Mouse (Mus musculus): ENCODE results near the gene Uso1. TPM values are rescaled to one million over a fixed set of nuclear protein-coding genes. Genes with fewer than 3 reads are reported as not detected.

Uso1 gene
- polyA plus RNA-seq, 1 experiment from 2014 or later, result 61.5 TPM

- H3K4me2 ChIP-seq (replicated peaks; ENCODE audit: low read depth), result peak overlapping the region; percentile 35
- H3K9me3 ChIP-seq (ENCODE audit: control insufficient read depth), result no peaks in the 10 kb centered on the region
- no peaks in the 10 kb centered on the region for H3K27me3 ChIP-seq (replicated peaks; ENCODE audit: control insufficient read depth, insufficient read depth, low read length)
- H3K4me1 ChIP-seq (replicated peaks; ENCODE audit: control insufficient read depth, insufficient read depth, low read length), result no peaks in the 10 kb centered on the region
- no peak overlapping the region for H3K9ac ChIP-seq (ENCODE audit: low read depth, low read length)
- ATAC-seq, result no peak
- 16% methylated on average over 5 of the region's 5 CpGs for WGBS
- no peak for TF ChIP-seq CTCF (IDR thresholded peaks at IDR 0.05; ENCODE audit: low read depth)
- H3K4me3 ChIP-seq (ENCODE audit: low read depth, low read length), result no peak overlapping the region
- H3K27ac ChIP-seq (ENCODE audit: low read depth, low read length), result peak overlapping the region; percentile 30; the same call in 1 of the 2 replicates
- H3K36me3 ChIP-seq (ENCODE audit: control insufficient read depth, insufficient read depth), result no peaks in the 10 kb centered on the region
These were observed 97.3 kb downstream of the Uso1 start for GRCm38 (mm10) chr5:92234939-92235557.

DNA sequence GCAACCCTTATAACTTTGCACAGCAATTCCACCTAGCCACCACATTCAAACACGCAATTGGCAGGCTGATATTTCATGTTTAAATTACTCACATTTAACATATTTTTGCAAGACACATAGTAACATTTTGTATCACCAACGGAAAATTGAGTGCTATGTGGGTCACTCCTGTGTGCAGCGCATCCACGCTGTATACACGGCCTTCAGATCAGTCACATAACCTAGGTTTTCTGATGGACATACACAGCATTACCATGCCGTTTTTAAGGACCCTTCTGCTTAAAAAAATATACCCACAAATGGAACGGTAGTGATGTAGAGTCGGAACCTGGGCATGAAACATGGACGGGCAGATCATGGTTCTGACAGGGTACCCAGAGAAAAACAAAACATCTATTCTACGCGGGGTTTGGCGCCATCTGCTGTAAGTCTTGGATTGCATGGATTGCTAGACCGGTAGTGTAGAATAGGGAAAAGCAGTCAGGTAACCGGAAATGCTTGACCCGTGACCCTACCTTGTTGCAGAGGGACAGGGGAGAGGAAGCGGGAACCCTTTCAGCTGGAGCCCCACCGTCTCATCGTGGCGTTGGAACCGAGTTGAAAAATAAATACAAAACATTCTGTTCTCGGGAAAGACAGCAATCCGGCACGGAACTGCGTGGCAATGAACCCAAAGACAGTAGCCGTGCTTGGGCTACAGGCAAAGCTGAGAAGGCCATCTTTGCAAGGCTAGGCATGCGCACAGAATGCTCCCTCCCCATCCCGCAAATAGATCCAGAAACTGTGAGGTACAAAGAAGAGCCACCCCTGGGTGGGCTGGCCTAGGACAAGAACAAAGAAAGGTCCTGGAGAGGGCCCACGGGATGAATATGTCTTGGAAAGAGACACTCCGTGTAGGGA lies 101.8 kb downstream of the Uso1 start:
- H3K4me1 ChIP-seq (replicated peaks; ENCODE audit: control insufficient read depth, insufficient read depth, low read length), result no peaks in the 10 kb centered on the region
- peak overlapping the region; percentile 21; the same call in 1 of the 2 replicates for H3K4me2 ChIP-seq (replicated peaks; ENCODE audit: low read depth)
- ATAC-seq, result peak; percentile 53
- H3K27ac ChIP-seq (ENCODE audit: low read depth, low read length), result no peak overlapping the region
- TF ChIP-seq CTCF (IDR thresholded peaks at IDR 0.05; ENCODE audit: low read depth), result peak; percentile 94
- 47% methylated on average over 29 of the region's 29 CpGs for WGBS
- H3K9me3 ChIP-seq (ENCODE audit: control insufficient read depth), result no peaks in the 10 kb centered on the region
- no peak overlapping the region for H3K9ac ChIP-seq (ENCODE audit: low read depth, low read length)
- no peaks in the 10 kb centered on the region for H3K36me3 ChIP-seq (ENCODE audit: control insufficient read depth, insufficient read depth)
- H3K27me3 ChIP-seq (replicated peaks; ENCODE audit: control insufficient read depth, insufficient read depth, low read length), result no peaks in the 10 kb centered on the region
- H3K4me3 ChIP-seq (ENCODE audit: low read depth, low read length), result no peak overlapping the region

- H3K9ac ChIP-seq (ENCODE audit: low read depth, low read length), result no peak overlapping the region
- H3K36me3 ChIP-seq (ENCODE audit: control insufficient read depth, insufficient read depth), result no peaks in the 10 kb centered on the region
- no peaks in the 10 kb centered on the region for H3K9me3 ChIP-seq (ENCODE audit: control insufficient read depth)
- 96% methylated on average over 12 of the region's 12 CpGs for WGBS
- H3K27me3 ChIP-seq (replicated peaks; ENCODE audit: control insufficient read depth, insufficient read depth, low read length), result no peaks in the 10 kb centered on the region
- ATAC-seq, result no peak
- H3K27ac ChIP-seq (ENCODE audit: low read depth, low read length), result no peak overlapping the region
- H3K4me3 ChIP-seq (ENCODE audit: low read depth, low read length), result no peak overlapping the region
- H3K4me2 ChIP-seq (replicated peaks; ENCODE audit: low read depth), result no peak overlapping the region
- TF ChIP-seq CTCF (IDR thresholded peaks at IDR 0.05; ENCODE audit: low read depth), result no peak
- H3K4me1 ChIP-seq (replicated peaks; ENCODE audit: control insufficient read depth, insufficient read depth, low read length), result no peaks in the 10 kb centered on the region
These were observed 103.0 kb downstream of the Uso1 start for GRCm38 (mm10) chr5:92240769-92241168.

DNA sequence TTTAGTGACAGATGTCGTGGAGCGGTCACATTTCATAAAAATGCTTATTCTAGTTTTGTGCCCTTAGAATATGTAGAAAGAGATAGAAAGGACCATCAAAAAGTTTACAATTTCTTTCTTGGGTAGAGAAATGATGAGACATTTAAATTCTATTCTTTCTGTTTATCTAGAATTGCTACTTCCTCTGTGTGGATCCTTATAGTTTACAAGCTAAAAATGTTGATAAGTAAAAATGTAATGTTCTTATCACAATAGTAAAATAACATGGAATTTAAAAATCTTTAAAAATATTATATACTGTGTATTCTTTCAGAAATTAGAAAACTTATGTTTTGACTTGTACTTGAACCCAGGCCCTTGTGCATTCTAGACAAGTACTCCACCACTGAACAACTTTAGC lies 107.2 kb downstream of the Uso1 start:
- ATAC-seq, result no peak
- H3K27me3 ChIP-seq (replicated peaks; ENCODE audit: control insufficient read depth, insufficient read depth, low read length), result no peaks in the 10 kb centered on the region
- H3K4me2 ChIP-seq (replicated peaks; ENCODE audit: low read depth), result no peak overlapping the region
- no peak for TF ChIP-seq CTCF (IDR thresholded peaks at IDR 0.05; ENCODE audit: low read depth)
- H3K9me3 ChIP-seq (ENCODE audit: control insufficient read depth), result no peaks in the 10 kb centered on the region
- no peaks in the 10 kb centered on the region for H3K36me3 ChIP-seq (ENCODE audit: control insufficient read depth, insufficient read depth)
- H3K4me1 ChIP-seq (replicated peaks; ENCODE audit: control insufficient read depth, insufficient read depth, low read length), result no peaks in the 10 kb centered on the region
- no peak overlapping the region for H3K27ac ChIP-seq (ENCODE audit: low read depth, low read length)
- no peak overlapping the region for H3K4me3 ChIP-seq (ENCODE audit: low read depth, low read length)
- WGBS, result 97% methylated on average over 2 of the region's 2 CpGs
- H3K9ac ChIP-seq (ENCODE audit: low read depth, low read length), result no peak overlapping the region

GRCm38 (mm10) chr5:92245483-92245882 lies 107.7 kb downstream of the Uso1 start:
- Histone ChIP-seq H3K4me1 (replicated peaks; ENCODE audit: control insufficient read depth, insufficient read depth, low read length) (no peaks in the 10 kb centered on the region), H3K4me2 (replicated peaks; ENCODE audit: low read depth) (no peak overlapping the region), H3K9me3 (ENCODE audit: control insufficient read depth) (no peaks in the 10 kb centered on the region), H3K27ac (ENCODE audit: low read depth, low read length) (no peak overlapping the region), H3K36me3 (ENCODE audit: control insufficient read depth, insufficient read depth) (no peaks in the 10 kb centered on the region), H3K4me3 (ENCODE audit: low read depth, low read length) (no peak overlapping the region), H3K9ac (ENCODE audit: low read depth, low read length) (no peak overlapping the region), H3K27me3 (replicated peaks; ENCODE audit: control insufficient read depth, insufficient read depth, low read length) (no peaks in the 10 kb centered on the region)
- no peak for ATAC-seq
- TF ChIP-seq CTCF (IDR thresholded peaks at IDR 0.05; ENCODE audit: low read depth), result no peak
- whole genome bisulfite sequencing, result 92% methylated on average over 9 of the region's 9 CpGs

GRCm38 (mm10) chr5:92248614-92249013 lies 110.9 kb downstream of the Uso1 start:
- Histone ChIP-seq H3K36me3 (ENCODE audit: control insufficient read depth, insufficient read depth) (no peaks in the 10 kb centered on the region), H3K9me3 (ENCODE audit: control insufficient read depth) (no peaks in the 10 kb centered on the region), H3K4me1 (replicated peaks; ENCODE audit: control insufficient read depth, insufficient read depth, low read length) (no peaks in the 10 kb centered on the region), H3K9ac (ENCODE audit: low read depth, low read length) (no peak overlapping the region), H3K4me3 (ENCODE audit: low read depth, low read length) (no peak overlapping the region), H3K27ac (ENCODE audit: low read depth, low read length) (no peak overlapping the region), H3K27me3 (replicated peaks; ENCODE audit: control insufficient read depth, insufficient read depth, low read length) (no peaks in the 10 kb centered on the region), H3K4me2 (replicated peaks; ENCODE audit: low read depth) (no peak overlapping the region)
- ATAC-seq, result peak; percentile 67; the same call in 1 of the 2 replicates
- 64% methylated on average over 11 of the region's 11 CpGs for WGBS
- TF ChIP-seq CTCF (IDR thresholded peaks at IDR 0.05; ENCODE audit: low read depth), result no peak
